Mouse (Mus musculus) adrenal gland (tissue): Measurements from ENCODE around the gene Syt13.

Experiments
- intact Hi-C: fragments of 180-260 bp; cut with DNase I; formaldehyde crosslinking; loops from one replicate; pipeline ENCODE4 v1.15.1; 2025
- long read RNA-seq, 2 experiments: library from polyadenylated mRNA; unstranded; transcript quantifications; one replicate each; pipeline ENCODE4 v2.0.0; 2020; ENCODE audit warnings: borderline replicate concordance in 1 of 2; ENCODE audit not compliant: insufficient replicate concordance in 1 of 2

Syt13 gene
- long read RNA-seq, experiment 1 = 0 reads
- long read RNA-seq, experiment 2 = 0 reads

GRCm38 (mm10) chr2:92914933-92915553 is at the start of gene Syt13:
Gene Syt13, plus strand, starts transcription at chr2:92915098.
- intact Hi-C loops = loop anchor here (5.0 kb wide), 1 partner anchor 37 kb away; no protein-coding TSS in a partner anchor

GRCm38 (mm10) chr2:92866616-92867015 is 48.3 kb upstream of the Syt13 start:
- intact Hi-C loops = no loop called here

DNA sequence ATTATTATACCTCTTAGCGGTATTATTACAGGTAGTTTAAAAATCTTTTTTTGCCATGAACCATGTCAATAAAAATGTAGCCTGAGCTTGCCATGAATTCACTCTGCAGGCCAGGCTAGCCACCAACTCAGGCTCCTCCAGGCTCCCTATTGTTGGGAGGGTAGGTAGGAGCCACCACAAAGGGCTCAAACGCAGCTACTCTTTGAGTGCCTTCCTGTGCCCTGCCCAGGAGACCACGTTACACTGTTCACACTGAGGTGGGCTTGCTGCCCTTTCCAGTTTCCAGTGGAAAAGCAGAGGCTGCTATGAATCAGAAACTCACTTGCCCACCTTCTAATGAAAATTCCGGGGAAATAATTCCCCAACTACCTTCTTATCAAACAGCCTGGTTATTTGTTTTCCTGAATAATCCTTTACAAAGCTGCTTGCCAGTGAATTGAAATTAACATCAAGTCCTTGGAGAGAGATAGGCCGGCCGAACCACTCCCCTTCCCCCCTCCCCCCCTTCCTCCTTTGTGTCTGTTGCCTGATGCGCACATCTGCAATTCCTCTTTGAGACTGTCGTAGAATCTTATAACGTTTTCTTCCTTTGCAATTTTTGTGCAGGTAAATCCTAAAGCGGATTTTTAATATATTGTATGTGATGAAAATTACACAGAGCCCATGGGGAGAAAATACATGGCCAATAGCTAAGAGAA is 44.6 kb upstream of the Syt13 start:
- intact Hi-C loops = no loop called here

- intact Hi-C loops = no loop called here
These were observed 43.7 kb upstream of the Syt13 start for GRCm38 (mm10) chr2:92871093-92871686.

DNA sequence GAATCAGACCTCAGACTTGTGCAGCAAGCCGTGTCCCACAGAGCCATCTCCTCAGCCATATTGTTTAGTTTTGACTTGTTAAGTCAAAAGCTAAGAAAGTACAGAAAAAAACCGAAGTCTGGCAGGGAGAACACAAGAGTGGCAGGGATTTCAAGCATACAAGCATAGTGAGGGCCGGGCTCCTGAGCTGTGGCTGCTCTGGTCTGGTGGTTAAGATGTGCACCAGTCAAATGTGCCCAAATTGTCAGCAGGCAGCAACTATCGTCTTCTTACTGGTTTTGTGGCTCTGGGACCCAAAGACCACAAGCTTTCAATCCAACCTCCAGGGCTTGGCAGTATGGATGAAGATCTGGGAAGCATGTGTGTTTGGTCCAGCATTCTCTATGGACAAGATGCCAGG is 42.2 kb upstream of the Syt13 start:
- intact Hi-C loops = no loop called here

- intact Hi-C loops = no loop called here
These were observed 40.3 kb upstream of the Syt13 start for GRCm38 (mm10) chr2:92874592-92874991.

DNA sequence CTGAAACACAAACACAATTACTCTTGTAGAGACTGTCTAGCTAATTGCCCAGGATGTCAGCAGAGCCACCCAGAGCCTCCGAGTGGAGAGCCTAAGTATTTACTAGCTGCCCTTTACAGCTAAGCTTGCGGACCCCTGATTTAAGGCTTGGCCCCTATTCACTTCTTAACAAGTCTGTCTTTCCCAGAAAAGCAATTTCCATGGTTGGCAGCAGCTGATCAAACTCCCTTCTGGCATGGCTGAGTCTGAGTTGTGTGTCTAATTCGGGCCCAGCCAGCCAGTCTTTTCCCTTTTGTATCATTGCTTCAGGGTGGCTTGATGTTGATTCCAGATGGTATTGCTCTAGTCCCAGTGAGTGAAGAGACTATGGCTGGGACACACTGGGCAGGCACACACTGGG is 37.4 kb upstream of the Syt13 start:
- intact Hi-C loops = no loop called here

DNA sequence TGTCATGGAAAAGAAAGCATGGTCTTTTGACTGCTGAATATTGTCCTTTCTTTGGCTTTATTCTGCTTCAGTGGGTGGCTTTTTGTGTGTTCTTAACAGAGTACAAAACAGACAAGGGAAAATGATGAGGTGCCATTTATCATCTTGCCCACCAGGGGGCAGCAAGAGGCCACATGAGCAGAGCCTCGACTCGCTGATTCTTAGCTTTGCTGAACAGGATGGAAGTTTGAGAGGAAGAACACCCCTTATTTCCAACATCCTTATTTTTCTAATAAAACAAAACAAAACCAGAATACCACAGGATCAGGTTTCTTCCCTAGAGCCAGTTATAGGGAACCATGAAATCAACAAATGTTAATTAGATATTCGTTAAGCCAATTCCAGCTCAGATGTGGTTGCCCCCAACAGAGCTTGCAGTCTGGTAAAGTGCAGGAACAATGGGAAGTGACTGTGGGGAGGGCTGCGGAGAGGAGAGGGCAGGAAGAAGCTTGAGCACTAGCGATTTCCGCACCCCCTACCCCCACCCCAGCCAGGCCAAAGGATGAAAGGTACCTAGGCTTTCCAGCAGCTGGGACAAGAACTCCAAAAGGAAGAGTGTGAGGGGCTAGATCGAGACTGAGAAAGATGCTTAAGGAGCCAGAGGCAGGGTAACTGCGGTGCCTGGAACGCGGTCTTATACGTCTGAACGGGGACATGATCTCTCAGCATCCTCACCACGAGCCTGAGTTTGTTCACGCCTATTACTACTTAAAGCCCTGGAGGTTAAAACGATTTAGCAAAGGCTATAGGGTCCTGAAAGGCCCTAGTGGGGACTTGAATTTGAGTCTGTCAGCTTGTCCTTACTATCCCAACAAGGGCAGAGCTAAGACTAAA is 31.6 kb upstream of the Syt13 start:
- intact Hi-C loops = no loop called here

DNA sequence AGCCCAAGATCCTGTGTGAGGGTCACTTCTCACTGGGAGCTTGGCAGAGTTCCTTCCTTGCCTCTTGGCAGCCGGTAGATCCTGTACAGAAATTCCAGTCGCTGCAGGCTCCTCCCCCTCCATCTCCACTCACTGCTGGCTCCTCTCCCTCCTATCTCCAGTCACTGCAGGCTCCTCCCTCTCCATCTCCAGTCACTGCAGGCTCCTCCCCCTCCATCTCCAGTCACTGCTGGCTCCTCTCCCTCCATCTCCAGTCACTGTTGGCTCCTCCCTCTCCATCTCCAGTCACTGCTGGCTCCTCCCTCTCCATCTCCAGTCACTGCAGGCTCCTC is 31.0 kb upstream of the Syt13 start:
- intact Hi-C loops = no loop called here

- intact Hi-C loops = no loop called here
These were observed 29.9 kb upstream of the Syt13 start for GRCm38 (mm10) chr2:92884976-92885375.

DNA sequence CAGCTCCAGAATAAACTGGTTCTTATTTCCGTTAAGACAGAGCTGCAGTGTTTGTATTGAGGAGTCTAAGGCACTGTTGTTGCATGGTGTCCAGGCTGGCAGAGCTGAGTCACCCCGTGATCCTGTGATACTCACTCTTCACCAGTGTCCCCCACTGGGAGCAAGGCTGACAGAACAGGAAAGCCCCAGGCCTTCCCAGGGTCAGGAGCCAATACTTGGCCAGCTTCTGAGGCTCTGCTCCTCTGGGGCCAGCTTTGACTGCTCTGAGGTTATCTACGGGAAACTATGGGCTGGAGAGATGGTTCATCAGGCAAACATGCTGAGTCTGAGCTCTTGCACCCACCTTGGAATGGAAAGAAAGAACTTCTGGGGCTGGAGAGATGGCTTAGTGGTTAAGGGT is 28.0 kb upstream of the Syt13 start:
- intact Hi-C loops = no loop called here

GRCm38 (mm10) chr2:92892524-92892923 is 22.4 kb upstream of the Syt13 start:
- intact Hi-C loops = no loop called here

DNA sequence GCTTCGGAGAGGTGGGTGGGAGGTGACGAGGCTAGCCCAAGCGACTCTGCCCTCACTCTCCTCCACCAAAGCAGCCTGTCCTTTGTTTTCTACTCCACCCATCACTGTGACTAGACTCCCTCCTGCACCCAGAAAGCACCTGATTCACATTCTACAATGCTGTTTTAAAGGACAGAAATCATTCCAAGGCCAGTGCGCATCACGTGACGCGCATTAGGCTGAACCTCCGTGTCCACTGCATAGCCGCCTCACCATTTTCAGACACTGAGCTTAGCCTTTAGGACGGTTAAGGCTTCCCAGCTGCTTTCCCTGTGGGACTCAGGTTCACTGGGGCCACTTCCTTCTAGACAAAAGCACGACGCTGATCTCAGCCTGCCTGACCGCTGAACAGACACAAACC is 11.2 kb upstream of the Syt13 start:
- intact Hi-C loops = loop anchor here (2.0 to 5.0 kb wide), 2 partner anchors 159 to 294 kb away; no protein-coding TSS in a partner anchor

- intact Hi-C loops = loop anchor here (2.0 to 5.0 kb wide), 2 partner anchors 158 to 293 kb away; no protein-coding TSS in a partner anchor
These were observed 10.5 kb upstream of the Syt13 start for GRCm38 (mm10) chr2:92904307-92904859.

GRCm38 (mm10) chr2:92910371-92910770 is 4.5 kb upstream of the Syt13 start:
- intact Hi-C loops = loop anchor here (5.0 kb wide), 1 partner anchor 42 kb away; no protein-coding TSS in a partner anchor

DNA sequence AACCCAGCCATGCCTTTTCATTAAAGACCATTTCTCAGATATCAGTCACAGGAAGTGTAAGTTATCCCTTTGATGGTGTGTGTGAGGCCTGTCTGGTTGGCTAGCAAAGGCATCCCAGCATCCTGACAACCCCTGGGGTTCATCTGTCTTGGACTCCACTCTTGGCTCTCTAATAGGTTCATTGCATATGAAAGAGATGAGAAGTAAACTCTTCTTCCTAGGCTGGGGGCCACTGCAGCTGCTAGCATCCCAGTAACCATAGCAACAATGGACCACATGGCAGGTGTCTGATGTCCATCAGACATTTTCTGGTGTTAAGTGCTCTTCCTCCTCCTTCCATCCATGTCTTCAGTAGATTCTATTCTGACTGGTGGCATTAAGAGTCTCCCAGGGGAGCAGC is 2.6 kb upstream of the Syt13 start:
- intact Hi-C loops = loop anchor here (5.0 kb wide), 1 partner anchor 40 kb away; no protein-coding TSS in a partner anchor

DNA sequence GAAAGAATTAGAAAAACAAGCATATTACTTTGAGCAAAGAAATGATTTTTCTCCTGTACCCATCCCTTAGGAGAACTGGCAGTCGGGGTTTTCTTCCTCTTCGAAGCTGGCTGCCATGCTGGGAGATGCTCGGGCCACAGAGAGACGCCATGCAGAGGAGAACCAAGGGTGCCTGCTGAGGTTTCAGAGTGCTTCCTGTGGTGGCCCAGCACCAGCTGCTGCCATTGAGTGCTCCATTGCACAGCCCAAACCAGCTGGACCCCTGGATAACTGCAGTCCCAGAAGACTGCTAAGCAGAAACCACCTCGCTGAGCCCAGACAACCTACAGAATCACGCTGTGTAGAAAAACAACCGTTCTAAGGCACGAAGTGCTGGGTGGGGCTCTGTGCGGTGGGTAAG is 1.6 kb upstream of the Syt13 start:
- intact Hi-C loops = loop anchor here (5.0 kb wide), 1 partner anchor 39 kb away; no protein-coding TSS in a partner anchor

DNA sequence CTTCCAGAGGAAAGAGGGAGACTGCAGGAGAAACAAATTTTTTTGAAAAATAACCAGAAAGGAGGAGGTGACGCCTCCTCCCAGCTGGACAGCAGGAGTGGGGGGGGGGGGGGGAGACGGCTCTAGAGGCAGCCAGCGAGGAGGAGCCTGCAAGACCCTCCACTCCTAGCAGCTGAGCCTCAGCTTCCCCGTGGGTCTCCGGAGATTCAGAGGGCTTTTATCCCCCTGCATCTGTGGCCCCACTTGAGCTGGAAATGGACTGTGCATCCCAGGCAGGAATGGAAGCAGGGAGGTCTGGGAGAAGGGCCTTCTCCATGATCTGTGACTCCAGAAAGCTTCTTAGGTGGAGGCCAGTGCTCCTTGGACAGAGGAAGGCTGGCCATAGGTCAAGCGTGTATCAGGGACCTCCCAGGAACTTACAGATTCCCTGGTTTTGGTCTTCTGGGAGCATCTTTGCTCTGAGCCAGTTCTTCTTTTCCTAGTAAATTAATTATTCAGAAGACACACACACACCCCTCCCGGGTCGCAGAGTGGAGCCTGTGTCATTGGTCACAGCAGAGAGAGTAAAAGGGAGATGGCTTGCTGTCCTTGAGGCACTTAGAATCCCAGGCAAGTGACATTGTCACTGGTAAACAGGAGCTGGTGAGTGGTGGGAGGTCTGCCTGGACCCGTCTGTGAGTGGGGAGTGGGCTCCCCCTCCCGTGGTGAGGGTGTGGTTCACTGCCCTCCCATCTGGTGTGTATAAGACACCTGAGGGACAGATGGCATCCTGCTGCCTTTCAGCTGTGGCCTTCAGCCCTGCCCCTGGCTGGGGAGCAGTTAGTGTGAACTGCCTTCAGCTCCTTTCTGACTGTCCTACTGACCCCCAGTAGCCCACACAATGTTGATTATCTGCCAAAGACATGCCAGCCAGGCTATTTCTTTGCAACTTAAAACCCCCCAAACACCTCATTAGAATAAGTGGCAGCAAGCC is 1.0 kb downstream of the Syt13 start:
- intact Hi-C loops = no loop called here

GRCm38 (mm10) chr2:92917405-92918142 is 2.7 kb downstream of the Syt13 start:
- intact Hi-C loops = no loop called here
